Mouse (Mus musculus): ENCODE results near the gene S1pr3.

DNA sequence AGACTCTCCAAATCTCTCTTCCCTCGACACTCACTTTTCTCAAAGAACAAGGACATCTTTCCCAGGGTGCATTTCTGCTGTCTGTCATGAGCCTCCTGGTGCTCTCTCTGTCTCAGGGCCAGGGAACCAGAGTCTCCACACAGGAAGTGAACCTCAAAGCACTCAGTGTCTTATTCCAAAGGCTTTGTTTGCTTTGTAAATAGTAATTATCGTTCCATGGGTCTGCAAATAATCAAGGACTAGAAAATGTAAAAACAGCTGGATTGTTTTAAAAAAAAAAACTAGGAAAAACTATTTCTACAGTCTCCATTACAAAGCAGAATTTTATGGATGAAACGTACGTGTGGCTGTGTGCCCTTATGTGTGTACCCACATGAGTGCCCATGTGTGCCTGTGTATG is 18.0 kb upstream of the S1pr3 start:
- TF ChIP-seq CTCF (IDR thresholded peaks at IDR 0.05; ENCODE audit: borderline replicate concordance, insufficient read depth, low read length) (no peak), POLR2A (IDR thresholded peaks at IDR 0.05; ENCODE audit: low read depth, low read length) (no peak)
